Mouse (Mus musculus): ENCODE data around the gene Adamts8. TPM values are rescaled to one million over a fixed set of nuclear protein-coding genes. Genes with fewer than 3 reads are reported as not detected.

The Adamts8 gene
- 1 to 10 TPM; 4.4 to 6.8 TPM for total RNA-seq (2021)
- long read RNA-seq, experiment 1, transcript Adamts8-201 (9 exons, 3,631 nt) = major isoform, 8 of 12 reads
- long read RNA-seq, experiment 1, partial matches to known transcripts = 3 of 12 reads
- long read RNA-seq, experiment 1, other reads (novel, unspliced or antisense) = 1 of 12 reads
- long read RNA-seq, experiment 2, transcript Adamts8-201 (9 exons, 3,631 nt) = major isoform, 18 of 19 reads
- long read RNA-seq, experiment 2, partial matches to known transcripts = 1 of 19 reads
- long read RNA-seq, experiment 2, other reads (novel, unspliced or antisense) = 0 of 19 reads

- intact Hi-C loops (cut with DNase I) = loop anchor here (1.0 kb wide), 1 partner anchor 139 kb away; no protein-coding TSS in a partner anchor
- peak; percentile 60 to 66 for DNase-seq
Measured at GRCm38 (mm10) chr9:30942512-30943313, at the start of gene Adamts8. Gene Adamts8 (plus strand): TSS chr9:30942562.

- intact Hi-C loops (cut with DNase I) = no loop called here
- DNase-seq = peak in 1 of 2 experiments; percentile 32
Measured at GRCm38 (mm10) chr9:30895618-30896017, 46.7 kb upstream of the Adamts8 start.

DNA sequence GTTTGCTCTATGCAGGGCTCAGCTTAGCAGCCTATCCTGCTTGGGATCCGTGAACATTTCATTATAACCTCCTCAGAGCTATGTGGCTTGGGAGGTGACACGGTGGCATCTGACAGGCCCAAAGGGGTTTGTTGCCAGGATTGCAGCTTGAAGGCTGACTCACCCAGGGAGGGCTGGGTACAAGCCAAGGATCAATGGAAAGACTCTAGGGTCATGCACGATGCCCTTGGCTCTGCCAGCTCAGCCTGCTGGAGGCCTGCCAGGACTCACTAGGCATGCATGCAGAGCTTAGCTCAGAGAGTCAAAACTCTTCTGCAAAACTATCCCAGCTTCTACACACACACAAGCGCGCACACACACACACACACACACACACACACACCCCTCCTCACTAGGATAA is 45.6 kb upstream of the Adamts8 start:
- intact Hi-C loops (cut with DNase I) = no loop called here

GRCm38 (mm10) chr9:30897169-30897568 is 45.2 kb upstream of the Adamts8 start:
- intact Hi-C loops (cut with DNase I) = no loop called here
- DNase-seq = no peak

More for the DNA sequence above, 45.6 kb upstream of the Adamts8 start:
- peak; percentile 85 to 87 for DNase-seq

GRCm38 (mm10) chr9:30902152-30902551 is 40.2 kb upstream of the Adamts8 start:
- DNase-seq = no peak
- intact Hi-C loops (cut with DNase I) = no loop called here

- intact Hi-C loops (cut with DNase I) = no loop called here
- DNase-seq = no peak
Measured at GRCm38 (mm10) chr9:30902641-30903040, 39.7 kb upstream of the Adamts8 start.

DNA sequence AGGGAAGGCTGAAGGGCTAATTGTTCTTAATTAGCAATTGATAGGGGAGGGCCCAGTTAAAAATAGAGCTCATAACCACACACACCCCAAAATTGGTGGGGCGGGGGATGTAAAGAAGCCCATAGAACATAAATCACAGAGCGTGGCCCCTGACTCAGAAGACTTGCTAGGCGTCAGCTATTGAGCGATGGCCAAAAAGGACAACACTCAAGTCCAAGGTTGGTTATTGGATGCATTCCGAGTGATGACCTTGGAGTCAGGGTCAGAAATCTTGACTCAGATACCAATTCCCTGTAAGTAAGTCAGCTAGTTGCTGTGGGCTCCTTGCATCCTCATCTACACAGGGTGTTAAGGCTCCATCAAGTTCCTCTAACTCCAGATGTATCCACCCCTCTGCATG is 39.1 kb upstream of the Adamts8 start:
- no peak for DNase-seq
- intact Hi-C loops (cut with DNase I) = no loop called here

DNA sequence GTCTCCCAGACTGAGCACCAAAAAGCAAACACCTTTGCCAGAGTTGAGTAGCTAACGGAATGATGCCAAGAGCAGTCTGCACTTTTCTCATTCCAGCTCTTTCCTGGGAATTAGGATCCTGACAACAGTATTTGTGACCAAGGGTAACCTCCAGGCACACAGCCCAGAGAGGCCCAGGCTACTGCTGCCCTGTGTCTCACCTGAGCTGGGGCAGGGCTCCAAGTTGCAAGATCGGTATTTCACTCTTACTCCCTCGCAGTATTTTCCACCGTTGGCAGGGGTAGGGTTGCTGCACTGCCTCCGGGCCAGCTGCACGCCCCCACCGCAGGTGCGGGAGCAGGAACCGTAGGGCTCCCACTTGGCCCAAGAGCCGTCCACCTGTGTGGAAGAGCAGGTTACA is 36.5 kb upstream of the Adamts8 start:
- intact Hi-C loops (cut with DNase I) = no loop called here
- DNase-seq = no peak

DNA sequence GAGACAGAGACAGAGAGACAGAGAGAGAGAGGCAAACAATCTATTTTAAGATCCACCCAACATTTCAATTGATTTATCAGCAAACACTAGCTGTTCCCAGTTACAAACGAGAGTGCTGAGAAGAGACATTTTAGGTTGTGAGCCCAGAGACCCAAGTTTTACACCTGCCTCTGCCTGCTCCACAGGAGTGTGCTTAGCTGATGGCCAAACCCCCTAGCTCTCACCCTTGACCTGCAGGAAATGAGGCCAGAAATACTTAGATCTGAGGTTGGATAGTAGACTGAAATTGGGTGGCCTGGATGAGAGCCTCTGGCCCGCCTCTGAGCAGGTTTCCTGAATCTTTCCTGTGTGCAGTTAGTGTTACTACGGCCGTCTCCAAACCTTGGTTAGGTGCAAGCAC is 35.9 kb upstream of the Adamts8 start:
- intact Hi-C loops (cut with DNase I) = no loop called here
- DNase-seq = no peak

- DNase-seq = no peak
- intact Hi-C loops (cut with DNase I) = no loop called here
Measured at GRCm38 (mm10) chr9:30907677-30908295, 34.6 kb upstream of the Adamts8 start.

GRCm38 (mm10) chr9:30908296-30908690 is 34.1 kb upstream of the Adamts8 start:
- no peak for DNase-seq
- intact Hi-C loops (cut with DNase I) = no loop called here

DNA sequence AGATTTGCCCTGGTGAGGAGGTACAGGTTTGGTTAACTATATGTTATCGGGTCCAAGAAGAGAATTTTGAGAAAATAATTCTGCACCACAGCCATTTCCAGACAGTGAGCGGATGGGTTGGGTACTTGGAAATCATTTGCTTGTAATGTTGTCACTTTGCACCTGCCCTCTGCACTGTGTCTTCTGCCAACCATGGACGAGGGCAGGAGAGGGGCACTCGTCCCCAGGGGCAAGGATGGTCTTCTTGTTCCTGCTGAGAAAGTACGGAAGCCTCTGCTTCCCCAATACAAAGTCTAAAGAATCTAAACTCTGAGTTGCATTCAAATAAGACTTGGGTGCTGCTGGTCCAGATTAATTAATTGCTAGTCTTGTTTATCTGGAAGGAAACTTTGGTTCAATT is 33.4 kb upstream of the Adamts8 start:
- no peak for DNase-seq
- intact Hi-C loops (cut with DNase I) = no loop called here

DNA sequence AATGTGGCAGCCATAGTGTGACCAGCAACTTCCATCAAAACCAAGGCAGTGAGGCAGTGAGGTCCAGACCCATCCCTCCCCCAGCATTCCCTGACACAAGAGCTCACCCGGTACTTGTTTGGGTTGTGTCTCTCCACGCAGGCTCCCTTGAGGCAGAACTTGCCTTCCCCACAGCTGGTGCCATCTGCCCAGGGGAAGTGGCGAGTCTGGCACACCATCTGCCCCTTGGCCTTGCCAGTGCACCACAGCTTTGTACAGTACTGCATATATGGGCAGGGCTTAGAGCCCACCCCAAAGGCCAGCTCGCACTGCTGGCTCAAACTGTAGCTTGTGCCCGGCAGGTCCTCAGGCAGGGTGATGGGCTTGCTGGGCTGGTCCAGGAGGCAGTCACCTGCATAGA is 31.9 kb upstream of the Adamts8 start:
- no peak for DNase-seq
- intact Hi-C loops (cut with DNase I) = no loop called here

- no peak for DNase-seq
- intact Hi-C loops (cut with DNase I) = no loop called here
Measured at GRCm38 (mm10) chr9:30912161-30912560, 30.2 kb upstream of the Adamts8 start.

DNA sequence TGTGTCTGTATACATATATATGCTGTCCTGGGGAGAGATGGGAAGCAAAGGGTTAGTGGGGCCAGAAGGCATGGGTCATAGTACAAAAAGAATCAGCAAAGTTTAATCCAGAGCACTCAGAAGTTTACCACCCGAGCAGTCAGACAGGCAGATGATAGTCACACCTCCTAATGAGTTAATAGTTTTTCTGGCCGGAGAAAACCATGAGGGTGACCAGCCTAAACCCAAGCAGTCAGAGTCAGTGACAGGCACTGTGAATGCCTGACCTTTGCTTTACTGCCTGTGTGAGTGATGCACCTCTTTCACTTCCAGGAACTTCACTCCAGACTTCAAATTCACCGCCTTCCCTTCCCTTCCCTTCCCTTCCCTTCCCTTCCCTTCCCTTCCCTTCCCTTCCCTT is 28.9 kb upstream of the Adamts8 start:
- intact Hi-C loops (cut with DNase I) = no loop called here
- DNase-seq = no peak

DNA sequence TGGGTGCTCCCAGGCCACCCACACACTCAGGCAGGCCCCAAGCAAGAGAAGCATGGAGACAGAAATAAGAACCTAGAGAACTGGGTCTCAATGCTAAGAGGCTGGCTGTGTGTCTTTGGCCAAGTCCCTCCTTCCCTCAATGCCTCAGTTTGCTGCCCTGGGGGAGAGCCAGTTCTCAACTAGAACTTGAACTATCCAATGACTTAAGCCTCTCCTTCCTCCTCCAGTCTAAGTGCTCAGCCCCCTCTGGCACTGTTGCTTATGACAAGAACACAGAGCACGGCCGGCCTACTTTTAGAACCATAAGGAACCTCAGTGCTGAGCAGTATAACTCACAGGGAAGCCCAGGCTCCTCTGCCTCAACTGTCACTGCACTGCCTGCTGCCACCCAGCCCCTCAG is 28.1 kb upstream of the Adamts8 start:
- intact Hi-C loops (cut with DNase I) = no loop called here
- no peak for DNase-seq

- no peak for DNase-seq
- intact Hi-C loops (cut with DNase I) = loop anchor here (5.0 kb wide), 2 partner anchors 69 to 179 kb away; no protein-coding TSS in a partner anchor
Measured at GRCm38 (mm10) chr9:30916266-30916968, 25.9 kb upstream of the Adamts8 start.

GRCm38 (mm10) chr9:30918466-30919356 is 23.7 kb upstream of the Adamts8 start:
- intact Hi-C loops (cut with DNase I) = loop anchor here (5.0 kb wide), 2 partner anchors 71 to 181 kb away; no protein-coding TSS in a partner anchor
- peak in 1 of 2 experiments; percentile 19 for DNase-seq

- DNase-seq = peak; percentile 44 to 52
- intact Hi-C loops (cut with DNase I) = loop anchor here (5.0 kb wide), 3 partner anchors 72 to 347 kb away; no protein-coding TSS in a partner anchor
Measured at GRCm38 (mm10) chr9:30919686-30920085, 22.7 kb upstream of the Adamts8 start.

All from heart, postnatal 14 days (tissue).